Mouse (Mus musculus) forebrain, postnatal 0 days (tissue): ENCODE results near the gene Gm48552. TPM values are rescaled to one million over a fixed set of nuclear protein-coding genes. Genes with fewer than 3 reads are reported as not detected.
A peak's percentile ranks its signal among the peaks of the same experiment; 100 is the strongest.

Experiments used
- ATAC-seq: fragments of 200-750 bp; cut with Nextera tagmentation; 2 replicates; pipeline ENCODE4 v1.8.0; 2017; ENCODE audit warnings: mild to moderate bottlenecking, moderate library complexity
- DNase-seq: peaks from one replicate; pipeline ENCODE4 v3.0.0-alpha.2; 2015
- H3K27ac ChIP-seq: fragments of 300-500 bp; sonication (generic); 2 replicates; pipeline ENCODE4 v1.5.1; 2014; ENCODE audit warnings: low read depth, mild to moderate bottlenecking, antibody characterized with exemption, low read length, moderate library complexity, mixed read lengths
- H3K27me3 ChIP-seq: fragments of 300-500 bp; sonication (generic); 2 replicates; pipeline ENCODE4 v1.6.1; 2014; ENCODE audit warnings: mild to moderate bottlenecking, low read length, mixed read lengths; ENCODE audit not compliant: insufficient read depth
- H3K36me3 ChIP-seq: fragments of 300-500 bp; sonication (generic); 2 replicates; pipeline ENCODE4 v1.6.1; 2014; ENCODE audit warnings: mild to moderate bottlenecking, moderate library complexity; ENCODE audit not compliant: insufficient read depth
- H3K4me1 ChIP-seq: fragments of 300-500 bp; sonication (generic); 2 replicates; pipeline ENCODE4 v1.6.1; 2014; ENCODE audit warnings: antibody characterized with exemption; ENCODE audit not compliant: insufficient read depth
- H3K4me2 ChIP-seq: fragments of 300-500 bp; sonication (generic); 2 replicates; pipeline ENCODE4 v1.6.1; 2014; ENCODE audit warnings: low read depth, mild to moderate bottlenecking, moderate library complexity
- H3K4me3 ChIP-seq: fragments of 300-500 bp; sonication (generic); 2 replicates; pipeline ENCODE4 v1.5.1; 2014; ENCODE audit warnings: low read depth, low read length, mixed read lengths
- H3K9ac ChIP-seq: fragments of 300-500 bp; sonication (generic); 2 replicates; pipeline ENCODE4 v1.6.1; 2014; ENCODE audit warnings: mild to moderate bottlenecking
- H3K9me3 ChIP-seq: fragments of 300-500 bp; sonication (generic); 2 replicates; pipeline ENCODE4 v1.6.1; 2016; ENCODE audit warnings: low read length
- CTCF ChIP-seq: sonication (generic); IDR thresholded peaks from 2 replicates; pipeline ENCODE4 v1.5.1; 2016; ENCODE audit warnings: antibody characterized with exemption, control low read depth, low read depth
- WGBS: fragments of 180-500 bp; shearing (Covaris S2); extraction: QIAGEN DNeasy Blood & Tissue Kit; methylation state at CpG from one replicate; pipeline ENCODE4 v1.1.7; 2014; 5-methylcytosine and 5-hydroxymethylcytosine counted together
- polyA plus RNA-seq: library from polyadenylated mRNA; unstranded; fragments of >200 nt; fragmentation: Nextera tagmentation; extraction: Ambion mirVana; gene quantifications from 2 replicates; pipeline ENCODE4 v1.2.1, GENCODE M21; 2015
- total RNA-seq: library from RNA; depleted of rRNA; stranded (reverse); fragments of >200 nt; gene quantifications from 2 replicates; pipeline ENCODE4 v1.2.3, GENCODE M21; 2014

The Gm48552 gene
- total and polyA plus RNA-seq, 2 experiments from 2014 or later, result 3.7 to 16.6 TPM

DNA sequence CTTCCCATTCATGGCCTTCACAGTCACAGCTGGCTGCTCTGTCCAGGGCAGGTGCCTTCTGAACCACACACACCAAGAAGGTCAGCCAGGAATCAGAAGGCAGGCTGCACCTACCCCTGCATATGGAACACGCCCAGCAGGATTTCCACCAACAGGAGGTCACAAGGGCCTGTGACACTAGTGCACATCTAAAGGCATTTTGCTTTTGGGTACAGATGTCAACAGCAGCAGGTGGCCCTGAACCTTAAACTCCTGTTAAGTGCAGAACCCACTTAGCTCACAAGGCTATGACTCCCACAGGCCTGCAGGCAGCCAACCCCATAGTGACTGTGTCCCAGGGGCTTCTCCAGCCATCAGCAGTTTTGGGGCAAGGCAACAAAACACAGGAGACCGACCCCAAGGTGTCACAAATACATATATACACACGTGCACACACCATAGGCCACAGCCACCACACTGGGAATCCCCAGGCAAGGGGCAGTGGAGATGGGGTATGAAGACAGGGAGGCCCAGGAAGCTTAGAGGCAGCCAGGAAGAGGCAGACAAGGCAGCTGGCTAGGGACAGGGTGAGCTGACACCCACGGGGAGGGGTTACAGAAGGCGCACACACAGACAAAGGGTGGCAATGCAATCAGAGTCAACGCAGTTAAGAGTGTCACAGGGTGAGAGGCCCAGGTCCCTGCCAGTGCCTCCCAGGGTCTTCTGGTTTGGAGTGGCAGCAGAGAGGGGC lies 22.2 kb upstream of the Gm48552 start:
- DNase-seq (no peak), ATAC-seq (no peak)
- Histone ChIP-seq H3K9me3 (no peaks in the 10 kb centered on the region), H3K36me3 (peaks cover 61% of the 10 kb centered on the region), H3K4me2 (no peak overlapping the region), H3K4me3 (no peak overlapping the region), H3K27me3 (0 out of 2 replicates have a peak, but pooled peaks cover 7% of the 10 kb centered on the region), H3K27ac (no peak overlapping the region), H3K9ac (no peak overlapping the region), H3K4me1 (0 out of 2 replicates have a peak, but pooled peaks cover 4% of the 10 kb centered on the region)
- TF ChIP-seq CTCF, result no peak
- 80% methylated on average over 6 of the region's 6 CpGs for WGBS

DNA sequence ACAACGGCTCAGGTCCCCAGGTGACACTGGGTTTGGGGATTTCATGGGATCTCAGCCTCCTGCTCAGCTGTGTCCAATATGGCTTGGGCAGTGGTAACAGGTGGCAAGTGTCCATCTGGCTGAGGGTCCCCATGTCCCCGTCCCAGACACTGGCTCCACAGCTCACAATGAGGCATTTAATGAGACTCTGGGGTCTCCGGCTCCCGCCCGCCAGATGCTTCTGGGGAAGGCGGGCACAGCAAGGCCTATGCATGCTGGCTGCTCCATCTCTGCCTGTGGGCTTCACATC lies 21.7 kb upstream of the Gm48552 start:
- no peak for ATAC-seq
- H3K9ac ChIP-seq, result no peak overlapping the region
- no peaks in the 10 kb centered on the region for H3K9me3 ChIP-seq
- 73% methylated on average over 6 of the region's 6 CpGs for WGBS
- TF ChIP-seq CTCF, result no peak
- no peak overlapping the region for H3K4me2 ChIP-seq
- no peak for DNase-seq
- H3K4me3 ChIP-seq, result no peak overlapping the region
- H3K27me3 ChIP-seq, result 0 out of 2 replicates have a peak, but pooled peaks cover 7% of the 10 kb centered on the region
- no peak overlapping the region for H3K27ac ChIP-seq
- H3K4me1 ChIP-seq, result 0 out of 2 replicates have a peak, but pooled peaks cover 4% of the 10 kb centered on the region
- peaks cover 63% of the 10 kb centered on the region for H3K36me3 ChIP-seq

DNA sequence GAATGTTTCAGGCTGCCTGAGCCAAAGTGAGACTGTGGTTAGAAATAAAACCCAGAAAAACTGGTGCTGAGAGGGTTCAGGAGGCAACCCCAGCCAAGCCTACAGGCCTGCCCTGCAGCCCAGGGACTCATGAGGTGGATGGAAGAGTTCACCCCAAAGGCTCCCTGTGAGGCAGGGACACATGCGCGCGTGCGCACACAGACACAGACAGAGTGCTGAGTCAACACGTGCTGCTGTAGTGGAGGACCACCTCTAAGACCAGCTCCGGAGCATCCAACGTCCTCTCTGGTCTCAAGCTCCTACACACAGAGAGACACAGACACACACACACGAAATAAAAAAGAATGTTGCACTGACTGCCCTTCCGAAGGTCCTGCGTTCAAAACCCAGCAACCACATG lies 13.5 kb upstream of the Gm48552 start:
- Histone ChIP-seq H3K9ac (no peak overlapping the region), H3K36me3 (peaks cover 38% of the 10 kb centered on the region), H3K4me2 (no peak overlapping the region), H3K4me3 (no peak overlapping the region), H3K27ac (no peak overlapping the region), H3K9me3 (no peaks in the 10 kb centered on the region), H3K4me1 (peaks cover 22% of the 10 kb centered on the region), H3K27me3 (no peaks in the 10 kb centered on the region)
- no peak for DNase-seq
- no peak for TF ChIP-seq CTCF
- 91% methylated on average over 10 of the region's 10 CpGs for WGBS
- ATAC-seq, result no peak

DNA sequence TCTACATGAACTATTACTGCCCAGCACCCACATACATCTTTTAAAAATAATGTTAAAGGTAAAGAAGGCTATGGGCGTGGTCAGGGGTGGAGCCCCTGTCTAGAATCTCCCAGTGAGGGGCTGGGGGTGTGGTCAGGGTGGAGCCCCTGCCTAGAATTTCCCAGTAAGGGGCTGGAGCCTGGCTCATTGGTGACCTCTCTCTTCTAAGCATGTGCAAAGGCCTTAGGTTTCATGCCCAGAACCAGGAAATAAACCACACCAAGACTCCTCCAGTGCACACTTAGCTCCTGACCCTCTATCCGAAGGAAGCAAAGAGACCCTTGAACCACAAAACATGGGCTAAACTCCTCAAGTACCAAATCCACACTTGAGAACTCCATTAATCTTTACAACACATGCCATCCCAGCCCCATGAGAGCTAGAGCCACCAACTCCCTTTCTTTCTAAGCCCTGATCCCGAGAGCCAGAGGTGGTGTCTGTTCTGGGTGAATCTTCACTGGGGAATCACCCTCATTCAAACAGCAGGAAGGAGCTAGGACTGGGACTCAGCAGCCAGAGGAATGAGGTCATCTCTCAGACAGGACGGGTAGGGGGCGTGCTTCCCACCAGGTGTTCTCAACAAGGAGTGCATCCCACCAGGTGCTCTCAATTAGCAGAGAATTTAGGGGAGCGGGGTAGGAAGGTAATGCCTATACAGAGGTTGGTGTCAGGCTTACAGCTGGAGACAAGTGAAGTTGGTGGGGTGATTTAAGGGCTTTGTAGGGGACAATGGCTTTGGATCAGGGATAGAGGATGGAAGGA lies 12.0 kb upstream of the Gm48552 start:
- Histone ChIP-seq H3K36me3 (peaks cover 24% of the 10 kb centered on the region; the same call in 1 of the 2 replicates), H3K9me3 (no peaks in the 10 kb centered on the region), H3K4me3 (peak overlapping the region; percentile 71), H3K9ac (peak overlapping the region; percentile 28; the same call in 1 of the 2 replicates), H3K27me3 (no peaks in the 10 kb centered on the region), H3K4me2 (peak overlapping the region; percentile 92), H3K27ac (no peak overlapping the region), H3K4me1 (peaks cover 22% of the 10 kb centered on the region)
- DNase-seq (no peak), ATAC-seq (no peak)
- 0 out of 2 replicates have a peak, but pooled peaks have one; percentile 28 for TF ChIP-seq CTCF
- 40% methylated on average over 6 of the region's 6 CpGs for WGBS

DNA sequence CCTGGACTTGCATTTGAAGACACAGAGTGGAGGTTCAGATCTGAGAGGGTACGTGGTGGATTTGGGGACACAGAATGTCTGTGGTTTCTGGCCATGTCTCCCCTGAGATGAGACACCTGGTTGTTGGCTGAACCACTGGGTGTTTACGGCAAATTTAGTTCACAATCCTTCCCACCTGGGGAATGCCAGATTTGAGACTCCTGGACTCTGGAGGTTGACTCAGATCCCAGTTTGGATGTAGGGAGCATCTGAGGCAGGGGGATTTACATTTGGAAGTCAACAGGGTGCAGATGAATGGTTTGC lies 11.5 kb upstream of the Gm48552 start:
- Histone ChIP-seq H3K4me3 (peak overlapping the region; percentile 71), H3K9me3 (no peaks in the 10 kb centered on the region), H3K27ac (peak overlapping the region; percentile 87; the same call in 1 of the 2 replicates), H3K27me3 (no peaks in the 10 kb centered on the region), H3K36me3 (peaks cover 24% of the 10 kb centered on the region; the same call in 1 of the 2 replicates), H3K9ac (peak overlapping the region; percentile 81), H3K4me1 (peaks cover 22% of the 10 kb centered on the region), H3K4me2 (peak overlapping the region; percentile 92)
- DNase-seq (no peak), ATAC-seq (no peak)
- TF ChIP-seq CTCF, result no peak
- 61% methylated on average over 2 of the region's 2 CpGs for WGBS

DNA sequence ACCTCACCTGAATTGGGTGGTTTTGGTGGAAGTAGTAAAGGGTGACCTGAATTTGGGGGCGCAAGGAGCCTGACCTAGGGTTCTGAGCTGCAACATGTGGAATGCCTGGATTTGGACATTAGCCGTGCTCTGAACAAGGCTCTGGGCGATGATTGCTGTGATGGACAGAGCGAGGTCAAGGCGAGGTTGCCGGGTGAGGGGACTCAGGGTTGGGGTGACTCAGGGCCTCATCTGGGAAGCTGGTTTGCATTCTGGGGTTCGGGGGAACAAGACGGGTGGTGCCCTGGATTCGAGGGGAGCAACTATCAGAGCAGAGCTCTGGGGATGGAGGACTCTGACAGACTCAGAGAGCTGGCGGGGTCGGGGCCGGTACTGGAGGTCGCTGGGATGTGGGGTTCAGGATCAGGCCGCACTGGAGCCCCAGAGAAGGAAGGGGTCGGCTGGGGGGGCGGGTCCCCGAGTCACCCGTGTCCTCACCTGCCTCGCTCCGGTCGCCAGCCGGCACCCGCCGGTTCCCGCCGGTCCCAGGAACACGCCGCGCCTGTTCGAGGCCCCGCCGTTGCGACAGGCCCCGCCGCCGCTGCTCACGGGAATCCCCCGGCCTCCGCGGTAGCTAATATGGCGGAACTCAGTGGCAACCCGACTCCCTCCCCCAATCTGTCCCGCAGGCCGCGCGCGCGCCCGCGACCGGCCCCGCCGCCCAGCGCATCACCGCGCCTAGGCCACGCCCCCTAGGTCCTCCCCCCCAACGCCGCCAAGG lies 10.8 kb upstream of the Gm48552 start, which contains the start of gene Fzr1:
Fzr1 (minus strand) TSS at position 724 of the 760 bp plus-strand sequence.
- H3K36me3 ChIP-seq, result peaks cover 18% of the 10 kb centered on the region; the same call in 1 of the 2 replicates
- H3K9me3 ChIP-seq, result no peaks in the 10 kb centered on the region
- H3K9ac ChIP-seq, result peak within 1 kb of the TSS; percentile 81
- peak within 1 kb of the TSS; percentile 71 for H3K4me3 ChIP-seq
- ATAC-seq (no peak), DNase-seq (no peak)
- peak within 1 kb of the TSS; percentile 92 for H3K4me2 ChIP-seq
- peak within 1 kb of the TSS; percentile 87 for H3K27ac ChIP-seq
- no peaks in the 10 kb centered on the region for H3K27me3 ChIP-seq
- no peak for TF ChIP-seq CTCF
- peaks cover 22% of the 10 kb centered on the region for H3K4me1 ChIP-seq
- 2% methylated on average over 57 of the region's 59 CpGs for WGBS
